Mouse (Mus musculus) erythroblast, embryonic 14.5 days (primary cell): ENCODE measurements around the gene Tecpr2. TPM values are rescaled to one million over a fixed set of nuclear protein-coding genes. Genes with fewer than 3 reads are reported as not detected.

Experiments used
- H3K27me3 ChIP-seq: 2 replicates; pipeline ENCODE4 v1.6.1; 2012; ENCODE audit warnings: inconsistent platforms; ENCODE audit not compliant: control insufficient read depth
- H3K36me3 ChIP-seq: 2 replicates; pipeline ENCODE4 v1.6.1; 2012; ENCODE audit warnings: mild to moderate bottlenecking, inconsistent platforms; ENCODE audit not compliant: control insufficient read depth
- H3K4me1 ChIP-seq: 2 replicates; pipeline ENCODE4 v1.6.1; 2012; ENCODE audit warnings: inconsistent platforms; ENCODE audit not compliant: control insufficient read depth
- H3K4me3 ChIP-seq: replicated peaks from 2 replicates; pipeline ENCODE3; 2012; ENCODE audit warnings: moderate library complexity, mild to moderate bottlenecking, inconsistent platforms
- H3K9me3 ChIP-seq: 2 replicates; pipeline ENCODE4 v1.6.1; 2012; ENCODE audit warnings: low read length, inconsistent platforms, mixed read lengths; ENCODE audit not compliant: control insufficient read depth
- GATA1 ChIP-seq: IDR thresholded peaks from 2 replicates; pipeline ENCODE4 v1.6.1; 2012; ENCODE audit warnings: low read length, inconsistent platforms, mixed read lengths
- TAL1 ChIP-seq: IDR thresholded peaks from 3 replicates; pipeline ENCODE4 v1.6.1; 2012; ENCODE audit warnings: low read length, inconsistent platforms, mixed read lengths
- polyA plus RNA-seq: library from polyadenylated mRNA; stranded (reverse); fragments of >175 nt; gene quantifications from 2 replicates; pipeline ENCODE4 v1.2.3, GENCODE M21; 2012

The Tecpr2 gene
- polyA plus RNA-seq, 1 experiment = 0.16 TPM

DNA sequence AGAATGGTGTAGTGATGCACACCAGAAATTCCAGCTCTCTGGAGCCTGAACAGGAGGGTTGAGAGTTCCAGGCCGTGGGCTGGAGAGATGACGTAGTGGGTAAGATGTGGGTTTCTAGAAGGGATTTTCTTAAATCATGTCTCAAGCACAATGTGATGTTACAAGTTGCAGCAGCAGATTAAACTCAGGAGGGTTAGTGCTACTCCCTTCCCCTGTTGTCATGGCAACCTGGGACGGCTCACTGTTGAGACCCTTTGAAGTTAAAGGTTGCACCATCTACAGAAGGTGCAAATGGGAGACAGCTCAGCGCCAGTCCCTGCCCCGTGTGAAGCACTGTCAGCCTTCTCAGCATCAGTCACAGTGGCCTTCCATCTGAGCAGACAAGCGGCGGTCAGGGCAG, 27.8 kb upstream of the Tecpr2 start:
- Histone ChIP-seq H3K36me3 (peaks cover 16% of the 10 kb centered on the region), H3K4me3 (no peak overlapping the region), H3K27me3 (no peaks in the 10 kb centered on the region), H3K9me3 (no peaks in the 10 kb centered on the region), H3K4me1 (peaks cover 14% of the 10 kb centered on the region)
- TF ChIP-seq GATA1 (no peak), TAL1 (no peak)

DNA sequence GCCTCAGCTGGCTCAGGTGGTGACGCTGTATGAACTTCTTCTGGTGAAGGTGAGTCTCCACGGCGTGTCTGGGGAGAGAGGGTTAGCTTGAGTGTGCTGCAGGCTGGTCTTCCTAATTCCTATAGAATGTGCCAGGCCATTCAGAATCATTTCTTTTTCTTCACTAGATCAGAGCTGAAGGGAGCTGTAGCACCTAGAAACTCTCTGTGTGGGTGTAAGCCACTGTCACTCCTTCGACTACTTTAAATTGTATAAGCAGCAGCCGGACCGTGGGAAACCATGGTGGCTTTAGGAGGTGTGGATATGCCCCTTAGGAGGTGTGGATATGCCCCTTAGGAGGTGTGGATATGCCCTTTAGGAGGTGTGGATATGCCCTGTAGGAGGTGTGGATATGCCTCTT, 25.1 kb upstream of the Tecpr2 start:
- Histone ChIP-seq H3K4me3 (no peak overlapping the region), H3K27me3 (no peaks in the 10 kb centered on the region), H3K4me1 (peaks cover 19% of the 10 kb centered on the region), H3K9me3 (no peaks in the 10 kb centered on the region), H3K36me3 (peaks cover 31% of the 10 kb centered on the region)
- TF ChIP-seq TAL1 = no peak
- TF ChIP-seq GATA1 = no peak

DNA sequence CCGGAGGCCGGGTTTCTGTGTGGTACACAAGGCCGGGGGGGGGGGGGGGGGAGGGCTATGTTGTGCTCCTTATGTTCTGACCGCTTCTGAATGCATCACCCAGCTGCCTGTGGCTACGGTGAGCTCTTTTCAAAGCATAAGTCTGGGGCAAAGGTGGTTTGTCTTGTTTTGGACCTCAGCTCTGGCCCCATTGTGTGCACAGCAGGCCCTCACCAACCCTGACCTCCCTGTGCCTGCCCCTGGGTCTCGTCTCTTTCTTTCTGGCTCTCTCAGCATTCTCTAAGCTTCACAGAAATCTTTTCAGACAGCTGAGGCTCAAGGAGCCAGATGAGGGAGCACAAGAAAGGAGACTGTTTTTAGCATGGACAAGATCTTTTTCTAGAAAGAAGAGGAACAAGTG, 23.5 kb upstream of the Tecpr2 start:
- Histone ChIP-seq H3K9me3 (no peaks in the 10 kb centered on the region), H3K36me3 (peaks cover 39% of the 10 kb centered on the region), H3K4me1 (peaks cover 29% of the 10 kb centered on the region), H3K27me3 (no peaks in the 10 kb centered on the region), H3K4me3 (no peak overlapping the region)
- TF ChIP-seq GATA1 = no peak
- no peak for TF ChIP-seq TAL1

DNA sequence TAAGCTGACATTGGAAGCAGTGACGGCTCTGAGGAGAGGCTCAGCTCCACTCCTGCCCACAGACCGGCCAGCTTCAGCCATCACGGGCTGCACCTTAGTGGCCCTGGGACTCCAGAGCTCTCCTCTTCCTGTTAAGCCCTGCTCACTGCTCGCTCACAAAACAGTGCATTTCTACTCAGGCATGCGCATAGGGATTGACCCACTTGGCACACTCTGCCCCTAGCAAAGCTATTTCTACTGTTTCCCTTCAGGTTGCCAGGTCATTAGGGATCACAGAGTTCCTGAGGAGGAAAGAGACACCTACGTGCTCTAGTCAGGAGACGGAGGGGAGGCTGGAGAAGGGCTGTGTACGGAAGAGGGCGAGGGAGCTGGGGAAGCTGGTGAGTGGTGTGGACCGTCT, 23.1 kb upstream of the Tecpr2 start:
- H3K27me3 ChIP-seq = no peaks in the 10 kb centered on the region
- H3K9me3 ChIP-seq = no peaks in the 10 kb centered on the region
- no peak overlapping the region for H3K4me3 ChIP-seq
- no peak for TF ChIP-seq GATA1
- H3K36me3 ChIP-seq = peaks cover 41% of the 10 kb centered on the region
- peaks cover 31% of the 10 kb centered on the region for H3K4me1 ChIP-seq

DNA sequence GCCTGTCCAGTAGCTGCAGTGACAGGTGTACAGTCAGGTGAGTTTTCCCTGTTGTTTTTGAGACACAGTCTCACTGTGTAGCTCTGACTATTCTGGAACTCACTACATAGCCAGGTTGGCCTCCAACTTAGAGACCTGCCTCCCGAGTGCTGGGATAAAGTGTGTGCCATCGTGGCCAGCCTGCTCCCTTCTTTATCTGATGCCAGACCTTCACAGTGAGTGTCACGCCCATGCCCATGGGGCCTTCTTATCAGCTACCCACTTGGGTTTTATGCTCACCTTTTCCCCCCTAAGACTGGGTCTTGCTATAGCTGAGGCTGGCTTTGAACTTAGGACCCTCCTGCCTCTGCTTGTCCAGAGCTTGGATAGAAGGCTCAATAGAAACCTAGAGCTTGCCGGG, 19.0 kb upstream of the Tecpr2 start:
- Histone ChIP-seq H3K9me3 (no peaks in the 10 kb centered on the region), H3K4me1 (peaks cover 30% of the 10 kb centered on the region), H3K27me3 (no peaks in the 10 kb centered on the region), H3K4me3 (peak overlapping the region; percentile 31), H3K36me3 (peaks cover 73% of the 10 kb centered on the region)
- TF ChIP-seq TAL1 = no peak
- peak; percentile 93 for TF ChIP-seq GATA1

DNA sequence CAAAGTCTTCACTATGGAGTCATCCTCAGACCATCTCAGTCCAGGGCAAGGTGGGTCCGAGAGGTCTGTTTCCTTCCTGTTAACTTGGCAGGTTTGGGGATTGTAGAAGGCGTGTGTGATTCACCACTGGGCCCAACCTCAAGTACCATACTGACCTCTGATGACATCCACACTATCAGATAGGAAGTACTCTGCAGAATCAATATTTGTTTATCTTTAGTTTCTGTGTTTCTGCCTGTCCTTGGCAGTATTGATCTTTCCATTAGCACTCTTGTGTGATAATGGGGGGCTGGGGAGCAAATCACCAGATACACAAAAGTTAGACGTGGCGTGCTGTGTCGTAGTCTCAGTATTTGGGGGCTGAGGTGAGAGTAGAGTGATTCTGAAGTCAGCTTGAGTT, 17.8 kb upstream of the Tecpr2 start:
- peaks cover 80% of the 10 kb centered on the region for H3K36me3 ChIP-seq
- peaks cover 29% of the 10 kb centered on the region for H3K4me1 ChIP-seq
- TF ChIP-seq GATA1 = no peak
- no peak for TF ChIP-seq TAL1
- H3K27me3 ChIP-seq = no peaks in the 10 kb centered on the region
- H3K4me3 ChIP-seq = no peak overlapping the region
- no peaks in the 10 kb centered on the region for H3K9me3 ChIP-seq

DNA sequence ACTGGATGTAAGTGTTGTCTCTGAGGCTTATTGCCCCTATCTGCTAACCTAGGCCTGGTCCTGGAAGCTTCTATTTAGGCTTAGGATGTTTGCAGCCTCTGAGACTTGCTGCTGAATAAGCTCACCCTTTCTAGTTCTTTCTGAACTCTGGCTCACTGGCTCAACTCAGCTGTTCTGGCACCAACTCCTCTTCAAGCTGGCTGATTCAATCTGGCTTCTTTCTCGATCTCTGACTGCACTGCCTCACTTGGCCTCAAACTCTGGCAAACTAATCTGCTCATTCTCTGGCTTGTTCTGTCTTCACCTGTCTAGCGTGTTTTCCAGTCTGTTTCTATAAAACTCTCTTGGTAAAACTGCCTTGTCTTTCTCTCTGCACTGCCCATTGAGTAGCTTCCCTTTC, 13.7 kb upstream of the Tecpr2 start:
- no peak for TF ChIP-seq GATA1
- TF ChIP-seq TAL1 = no peak
- Histone ChIP-seq H3K9me3 (no peaks in the 10 kb centered on the region), H3K4me3 (no peak overlapping the region), H3K27me3 (no peaks in the 10 kb centered on the region), H3K36me3 (peaks cover 92% of the 10 kb centered on the region), H3K4me1 (peaks cover 12% of the 10 kb centered on the region)

DNA sequence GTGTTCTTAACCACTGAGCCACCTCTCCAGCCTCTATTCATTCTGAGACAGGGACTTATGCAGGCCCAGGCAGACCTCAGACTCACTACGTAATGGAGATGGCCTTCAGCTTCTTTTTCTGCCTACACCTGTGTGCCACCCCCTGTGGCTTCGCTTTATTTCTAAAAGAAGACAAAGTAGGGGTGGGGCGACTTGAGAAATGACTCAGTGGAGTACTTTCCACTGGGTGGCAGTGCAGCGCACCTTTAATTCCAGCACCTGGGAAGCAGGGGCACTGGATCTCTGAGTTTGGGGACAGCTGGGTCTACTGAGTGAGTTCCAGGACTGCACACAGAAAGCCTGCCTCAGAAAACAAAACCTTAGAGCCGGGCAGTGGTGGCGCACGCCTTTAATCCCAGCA, 6.8 kb upstream of the Tecpr2 start:
- Histone ChIP-seq H3K4me3 (no peak overlapping the region), H3K4me1 (peaks cover 21% of the 10 kb centered on the region), H3K9me3 (no peaks in the 10 kb centered on the region), H3K36me3 (peaks cover 80% of the 10 kb centered on the region), H3K27me3 (no peaks in the 10 kb centered on the region)
- no peak for TF ChIP-seq TAL1
- no peak for TF ChIP-seq GATA1

DNA sequence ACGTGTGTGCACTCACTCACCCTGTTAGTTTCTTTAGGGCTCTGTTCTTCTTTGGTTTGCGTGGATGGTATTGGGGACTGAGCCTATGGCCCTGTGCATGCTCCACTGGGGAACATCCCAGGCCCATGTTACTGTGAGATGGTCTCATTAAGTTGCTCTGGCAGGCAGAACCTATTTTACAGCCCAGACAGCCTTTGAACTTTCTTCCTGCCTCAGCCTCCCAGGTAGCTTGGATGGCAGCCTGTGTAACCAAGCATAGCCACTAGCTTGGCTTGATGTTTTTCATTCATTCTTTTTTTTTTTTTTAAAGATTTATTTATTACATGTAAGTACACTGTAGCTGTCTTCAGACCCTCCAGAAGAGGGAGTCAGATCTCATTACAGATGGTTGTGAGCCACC, 3.8 kb upstream of the Tecpr2 start:
- no peaks in the 10 kb centered on the region for H3K9me3 ChIP-seq
- H3K27me3 ChIP-seq = no peaks in the 10 kb centered on the region
- H3K36me3 ChIP-seq = peaks cover 58% of the 10 kb centered on the region
- H3K4me1 ChIP-seq = peaks cover 45% of the 10 kb centered on the region
- TF ChIP-seq TAL1 = no peak
- TF ChIP-seq GATA1 = no peak
- no peak overlapping the region for H3K4me3 ChIP-seq

DNA sequence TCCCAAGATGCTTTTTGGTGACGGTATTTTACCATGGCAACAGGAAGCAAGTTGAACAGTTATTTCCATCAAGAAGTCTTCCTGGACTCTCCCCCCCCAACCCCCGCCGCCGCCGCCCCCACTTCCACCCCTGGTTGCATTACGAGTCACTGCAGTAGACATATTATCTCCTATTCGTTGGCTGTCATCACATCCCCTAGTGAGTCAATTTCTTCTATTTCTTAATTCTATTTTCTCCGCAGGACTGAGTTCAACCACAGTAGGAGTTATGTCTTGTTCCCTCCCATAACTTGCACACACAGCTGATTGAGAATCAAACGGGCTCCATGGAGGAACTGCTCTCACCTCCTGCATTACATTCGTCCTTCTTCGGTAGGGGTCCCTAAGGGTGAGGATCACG, 958 bp upstream of the Tecpr2 start:
- TF ChIP-seq TAL1 = no peak
- TF ChIP-seq GATA1 = no peak
- no peaks in the 10 kb centered on the region for H3K9me3 ChIP-seq
- peaks cover 34% of the 10 kb centered on the region for H3K36me3 ChIP-seq

More for the DNA sequence above, 958 bp upstream of the Tecpr2 start:
- H3K27me3 ChIP-seq = no peaks in the 10 kb centered on the region
- peak overlapping the region; percentile 90 for H3K4me3 ChIP-seq
- peaks cover 71% of the 10 kb centered on the region for H3K4me1 ChIP-seq
